Mouse (Mus musculus) natural killer cell, adult 2 months (primary cell): ENCODE results near the gene Elovl5.
A peak's percentile ranks its signal among the peaks of the same experiment; 100 is the strongest.

ENCODE experiments used
- DNase-seq, 2 experiments: peaks; one replicate each; pipeline ENCODE4 v3.0.0; 2022; ENCODE audit warnings: low spot score in 2 of 2

Gene Elovl5

DNA sequence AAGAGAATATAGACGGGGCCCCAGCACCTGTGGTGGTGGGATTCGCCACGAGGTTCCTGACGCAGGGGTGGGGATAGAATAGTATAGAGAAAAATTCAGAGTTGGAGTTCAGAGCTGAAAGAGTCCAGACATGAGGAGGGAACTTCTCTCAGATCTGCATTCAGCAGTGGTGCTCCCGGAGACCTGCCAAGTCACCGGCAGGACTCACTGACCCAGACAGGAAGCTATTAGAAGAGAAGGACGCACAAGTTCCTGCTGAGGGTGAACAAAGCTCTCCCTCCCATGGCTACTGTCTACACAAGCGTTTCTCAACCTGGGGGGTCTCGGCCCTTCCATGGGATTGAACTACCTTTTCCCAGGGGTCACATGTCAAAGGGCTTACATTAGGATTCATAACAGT is 78.1 kb downstream of the Elovl5 start:
- DNase-seq: no peak

DNA sequence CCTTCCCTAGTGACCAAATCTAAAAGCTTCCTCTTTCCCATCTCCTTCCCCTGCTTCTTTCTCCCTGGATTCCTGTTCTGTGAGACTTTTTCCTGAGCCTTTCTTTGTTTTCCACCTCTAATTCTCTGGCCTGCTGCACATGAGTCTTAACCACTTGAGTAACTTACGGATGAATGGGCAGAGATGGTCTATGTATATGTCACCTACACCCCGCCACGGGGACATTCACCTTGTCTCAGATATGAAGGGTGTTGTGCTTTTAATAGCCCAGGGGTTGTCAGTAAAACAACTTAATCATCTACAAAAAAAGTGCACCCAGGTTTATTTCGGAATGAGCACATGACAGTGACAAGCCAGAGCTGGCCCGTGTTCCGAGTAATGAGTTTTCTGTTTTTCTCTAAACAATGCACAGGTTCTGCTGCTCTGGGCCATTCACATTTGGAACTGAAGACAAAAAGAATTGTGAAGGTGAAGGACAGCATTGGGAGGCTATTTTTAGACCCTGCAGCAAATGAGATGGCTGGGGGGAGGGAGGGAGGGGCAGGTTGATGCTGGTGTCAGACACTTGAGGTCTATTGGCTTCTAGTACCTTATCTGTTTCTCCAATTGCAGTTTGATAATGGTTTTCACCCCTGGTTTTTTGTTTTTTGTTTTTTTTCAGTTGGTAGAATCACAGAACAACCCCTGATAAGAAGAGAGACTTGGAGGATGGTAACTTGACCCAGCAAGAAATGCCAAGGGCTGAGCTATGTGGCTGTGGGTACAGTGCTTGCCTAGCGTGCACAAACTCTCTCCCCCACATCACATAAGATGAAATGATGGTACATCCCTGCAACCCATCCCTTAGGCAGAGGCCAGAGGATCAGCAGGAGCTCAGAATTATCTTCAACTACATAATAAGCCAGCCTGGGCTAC is 83.7 kb downstream of the Elovl5 start:
- no peak for DNase-seq

DNA sequence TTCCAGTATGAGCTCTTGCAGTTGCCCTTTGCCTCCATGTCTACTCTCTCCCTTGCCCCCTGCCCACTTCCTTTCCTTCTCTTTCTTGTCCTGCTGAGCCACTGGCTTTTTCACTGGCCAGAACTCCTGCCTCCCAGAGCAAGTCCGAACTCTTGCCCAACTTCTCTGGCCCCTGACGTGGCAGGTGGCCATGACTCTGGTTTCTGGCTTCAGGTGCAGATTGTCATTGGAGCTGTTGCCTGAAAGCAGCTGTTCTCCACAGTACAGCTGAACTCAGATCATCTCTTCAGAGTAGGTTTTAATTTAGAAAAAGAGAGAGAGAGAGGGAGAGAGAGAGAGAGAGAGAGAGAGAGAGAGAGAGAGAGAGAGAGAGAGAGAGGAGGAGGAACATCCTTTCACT is 86.1 kb downstream of the Elovl5 start:
- no peak for DNase-seq

DNA sequence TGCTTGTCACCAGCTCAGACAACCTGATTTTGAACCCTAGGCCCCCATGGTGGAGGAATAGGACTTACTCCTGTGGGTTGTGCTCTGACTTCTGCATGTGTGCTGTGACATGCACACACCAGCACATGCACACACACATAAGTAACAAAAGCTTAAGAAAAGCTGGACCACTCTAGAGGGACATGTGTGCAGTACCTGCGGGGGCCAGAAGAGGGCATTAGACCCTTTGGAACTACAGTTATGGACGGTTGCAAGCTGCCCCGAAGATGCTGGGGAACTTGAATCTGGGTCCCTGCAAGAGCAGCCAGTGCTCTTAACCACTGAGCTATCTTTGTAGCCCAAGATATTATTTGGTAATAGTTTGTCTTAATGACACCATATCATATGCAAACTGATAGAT is 88.3 kb downstream of the Elovl5 start:
- peak in 1 of 2 experiments; percentile 38 for DNase-seq

DNA sequence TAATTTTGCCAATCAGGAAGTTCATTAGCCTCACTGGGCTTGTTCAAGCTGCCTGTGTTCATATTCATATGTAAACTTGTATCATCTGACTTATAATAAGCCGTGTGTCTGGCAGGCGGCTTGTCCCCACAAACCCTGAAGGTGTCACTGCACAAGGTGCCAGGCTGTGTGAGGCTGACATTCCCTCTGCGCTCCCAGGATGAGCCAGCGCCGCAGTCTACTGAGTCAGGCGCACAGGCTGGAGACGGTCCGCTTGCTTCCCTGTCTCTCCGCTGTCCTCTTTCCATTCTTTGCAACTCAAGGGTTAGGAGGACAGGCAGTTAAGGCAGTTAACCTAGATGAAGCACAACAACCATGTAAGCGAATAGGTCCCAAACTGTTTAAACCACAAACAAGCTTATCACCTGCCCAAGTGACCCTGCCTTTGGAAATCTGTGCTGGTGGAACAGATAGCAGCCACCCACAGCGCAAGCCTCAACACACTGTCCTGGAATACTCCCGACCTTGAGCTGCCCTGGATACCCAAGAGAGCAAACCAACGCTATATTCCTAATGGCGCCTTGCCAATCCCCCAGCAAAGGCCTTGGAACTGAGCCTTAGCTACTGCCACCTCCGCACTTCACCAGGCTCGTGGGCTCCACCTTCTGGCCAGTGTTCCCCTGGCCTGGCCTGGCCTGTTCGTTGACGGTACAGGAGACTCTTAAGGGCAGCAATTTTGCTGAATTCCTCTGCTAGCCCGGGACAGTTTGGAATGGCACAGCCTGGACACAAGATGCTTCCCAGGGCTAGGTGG is 89.2 kb downstream of the Elovl5 start:
- peak; percentile 39 to 71 for DNase-seq

DNA sequence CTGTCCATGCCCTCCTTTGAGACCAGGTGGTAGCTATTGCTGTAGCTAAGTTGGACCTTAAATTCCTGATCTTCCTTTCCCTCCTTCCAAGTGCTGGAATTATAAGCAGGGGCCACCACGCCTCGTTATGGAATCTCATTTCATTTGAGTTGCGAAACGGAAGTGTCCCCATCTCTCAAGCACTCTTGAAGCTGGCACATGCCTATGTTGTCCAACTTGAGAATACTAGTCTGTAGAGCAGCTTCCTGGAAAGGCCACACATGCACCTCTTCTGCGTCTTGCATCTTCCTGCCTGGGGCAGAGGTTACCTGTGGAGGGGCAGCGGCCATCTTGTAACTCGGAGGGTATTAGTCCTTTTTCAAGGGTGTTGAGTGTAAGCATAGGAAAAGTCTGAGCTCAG is 92.2 kb downstream of the Elovl5 start:
- DNase-seq: no peak

DNA sequence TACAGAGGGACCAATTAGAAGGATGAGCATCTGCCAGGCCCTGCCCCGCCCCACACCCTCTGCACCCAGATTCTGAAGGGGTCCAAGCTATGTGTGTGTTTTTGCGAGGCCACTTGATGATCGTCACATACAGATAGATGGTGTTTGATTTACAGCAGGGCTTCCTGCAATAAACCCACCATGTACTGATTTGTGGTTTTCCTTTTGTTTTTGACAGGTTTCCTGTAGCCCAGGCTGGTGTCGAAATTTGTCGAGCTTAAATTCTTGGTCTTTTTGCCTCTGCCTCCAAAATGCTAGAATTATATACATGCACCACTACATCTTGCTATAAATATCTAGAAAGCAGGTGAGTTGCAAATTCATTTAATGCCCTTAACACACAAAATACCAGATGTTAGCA is 93.0 kb downstream of the Elovl5 start:
- DNase-seq: peak in 1 of 2 experiments; percentile 16

DNA sequence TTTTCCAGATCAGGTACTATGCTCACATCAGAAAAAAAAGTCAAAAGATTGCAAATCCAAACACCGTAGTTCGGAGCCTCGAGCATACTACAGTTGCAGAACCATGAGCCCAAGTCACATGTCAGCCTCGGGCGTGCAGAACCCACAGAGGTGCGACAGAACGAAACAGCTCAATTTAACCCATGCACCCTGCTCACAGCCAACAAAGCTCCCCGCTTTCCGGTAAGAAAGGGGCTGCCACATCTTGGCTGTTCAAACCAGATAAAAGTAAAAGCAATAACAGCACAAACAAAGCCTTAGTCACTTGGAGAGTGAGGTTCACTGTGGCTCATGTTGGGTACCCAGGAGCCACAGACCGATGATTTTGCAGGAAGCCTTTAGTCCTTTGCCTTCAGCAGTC is 93.5 kb downstream of the Elovl5 start:
- DNase-seq: peak; percentile 18 to 21

DNA sequence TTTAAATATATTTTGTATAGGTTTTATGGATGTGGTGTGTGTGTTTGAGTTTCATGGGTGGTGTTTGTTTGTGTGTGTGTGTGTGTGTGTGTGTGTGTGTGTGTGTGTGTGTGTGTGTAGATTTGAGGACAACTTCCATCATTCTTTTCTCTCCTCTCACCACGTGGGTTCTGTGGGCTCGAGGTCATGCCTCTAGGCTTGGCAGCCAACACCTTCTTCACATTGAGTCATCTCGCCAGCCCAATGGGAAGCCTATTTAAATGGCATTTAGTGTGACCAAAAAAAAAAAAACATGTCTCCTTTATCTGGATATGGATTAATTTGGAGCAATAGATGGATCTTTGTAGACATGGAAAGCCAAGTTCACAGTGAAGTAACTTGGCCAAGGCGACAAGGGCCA is 94.9 kb downstream of the Elovl5 start:
- DNase-seq: no peak

DNA sequence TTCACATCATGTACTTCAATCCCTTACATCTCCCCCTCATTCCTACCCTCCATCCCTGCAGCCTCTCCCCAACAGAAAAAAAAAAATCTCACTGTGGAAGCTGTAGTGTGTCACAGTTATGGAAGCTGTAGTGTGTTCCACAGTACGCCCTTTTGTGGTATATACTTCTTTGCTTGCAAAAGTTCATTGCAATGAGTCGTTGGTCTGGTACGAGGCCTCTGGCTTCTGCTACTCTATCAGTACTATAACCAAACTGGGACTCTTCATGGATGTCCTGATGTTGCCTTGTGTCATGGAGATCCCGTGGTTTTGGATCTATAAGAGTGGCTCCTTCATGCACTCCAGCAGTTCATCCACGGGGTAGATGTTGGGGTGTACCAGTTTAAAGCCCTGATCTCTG is 95.5 kb downstream of the Elovl5 start:
- no peak for DNase-seq

DNA sequence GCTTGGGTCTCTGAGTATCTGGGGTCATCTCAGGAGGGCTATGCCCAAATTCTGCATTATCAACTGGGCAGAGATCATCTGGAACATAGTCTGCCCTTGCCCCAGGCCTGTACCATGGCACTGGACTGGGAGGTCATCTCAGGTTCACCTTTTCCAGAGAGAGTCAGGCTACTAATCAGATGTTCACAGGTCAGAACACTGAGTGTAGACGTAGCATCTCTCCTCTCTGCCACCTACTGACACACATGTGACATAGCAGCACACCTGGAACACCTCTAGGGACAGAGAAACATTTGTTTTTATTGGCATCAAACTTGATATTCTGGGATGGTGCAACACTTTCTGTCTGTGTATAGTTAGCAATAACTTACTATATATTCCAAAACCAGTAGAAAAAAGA is 96.6 kb downstream of the Elovl5 start:
- DNase-seq: no peak

DNA sequence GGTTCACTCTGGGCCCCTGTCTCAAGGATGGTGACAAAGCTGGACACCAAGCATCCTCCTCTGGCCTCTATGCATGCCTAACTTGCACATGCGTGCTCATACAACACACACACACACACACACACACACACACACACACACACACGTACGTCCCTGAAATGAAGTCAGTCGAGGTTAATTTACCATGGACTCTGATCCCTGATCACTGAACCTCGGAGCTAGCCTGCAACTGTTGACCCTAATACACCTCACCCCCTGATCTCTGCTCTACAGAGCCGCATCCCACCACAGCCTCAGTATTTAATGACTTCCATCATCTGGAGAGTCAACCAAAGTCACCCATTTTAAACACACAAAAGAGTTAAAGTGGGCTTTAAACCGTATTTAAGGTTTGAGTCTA is 98.7 kb downstream of the Elovl5 start:
- no peak for DNase-seq

DNA sequence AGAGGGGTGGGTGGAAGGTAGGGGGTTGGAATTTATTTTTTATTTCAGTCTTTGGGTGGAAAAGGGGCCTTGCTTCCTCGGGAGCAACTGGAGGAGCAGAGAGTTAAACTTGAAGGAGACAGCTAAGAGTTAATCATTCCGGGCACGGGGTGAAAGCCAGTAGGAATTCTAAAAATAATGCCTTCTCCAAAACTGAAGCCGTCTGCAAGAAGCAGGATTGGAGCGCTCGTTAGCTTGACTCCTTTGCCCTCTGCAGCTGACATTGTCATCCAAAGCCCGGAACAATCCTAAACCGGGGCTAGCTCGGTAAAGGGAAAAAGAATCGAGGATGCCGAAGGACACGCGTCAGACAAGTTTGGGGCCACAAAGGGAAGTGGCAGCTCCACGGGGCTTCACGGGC is 99.1 kb downstream of the Elovl5 start:
- no peak for DNase-seq

DNA sequence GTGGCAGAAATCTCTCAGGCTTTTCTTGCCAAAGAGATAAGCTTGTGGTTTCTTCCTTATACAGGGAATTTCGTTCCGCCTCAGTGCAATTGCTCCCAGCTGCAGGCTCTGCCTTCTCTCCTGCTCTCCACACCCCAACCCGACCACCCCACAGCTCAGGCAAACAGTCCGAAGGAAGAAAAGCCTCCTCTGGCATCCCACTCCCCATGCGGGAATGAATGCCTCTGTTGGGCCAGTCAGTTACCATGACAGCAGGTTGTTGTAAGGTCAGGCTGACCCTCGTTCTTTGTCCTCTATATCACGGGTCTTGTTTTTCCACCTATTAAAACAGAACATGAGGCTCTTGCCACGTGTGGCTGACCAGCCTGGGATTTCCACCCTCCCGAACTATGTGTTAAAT is 104.1 kb downstream of the Elovl5 start:
- DNase-seq: no peak

DNA sequence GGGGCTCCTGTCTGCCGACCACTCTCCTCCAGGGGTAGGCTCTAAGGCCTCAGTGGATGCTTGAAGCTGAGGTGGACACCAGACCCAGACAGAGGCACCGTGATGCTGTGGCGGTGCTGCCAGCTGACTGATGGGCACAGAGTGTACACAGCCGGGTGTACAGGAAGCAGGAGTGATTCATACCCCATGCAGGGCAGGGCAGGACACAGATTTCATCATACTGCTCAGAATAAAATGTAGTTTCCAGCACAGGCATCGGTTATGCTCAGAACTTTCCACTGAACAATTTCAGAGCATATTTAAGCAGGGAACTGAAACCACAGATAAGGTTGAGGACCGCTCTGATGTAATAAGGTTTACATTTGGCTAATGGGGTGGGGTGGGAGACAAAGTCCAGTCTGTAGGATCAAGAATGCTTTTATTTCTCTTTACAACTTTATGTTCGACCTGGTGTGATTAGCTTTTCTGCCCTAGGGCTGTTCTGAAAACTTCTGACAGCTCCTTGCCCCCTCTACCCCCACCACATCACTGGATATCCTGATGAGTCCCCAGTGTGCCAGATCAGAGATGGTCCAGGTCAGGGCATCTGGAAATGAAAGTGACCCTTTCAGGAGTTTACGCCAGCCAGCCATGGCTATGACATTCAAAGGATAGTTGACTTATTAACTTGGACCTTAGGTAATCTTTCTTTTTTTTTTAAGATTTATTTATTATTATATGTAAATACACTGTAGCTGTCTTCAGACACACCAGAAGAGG is 105.2 kb downstream of the Elovl5 start:
- no peak for DNase-seq

DNA sequence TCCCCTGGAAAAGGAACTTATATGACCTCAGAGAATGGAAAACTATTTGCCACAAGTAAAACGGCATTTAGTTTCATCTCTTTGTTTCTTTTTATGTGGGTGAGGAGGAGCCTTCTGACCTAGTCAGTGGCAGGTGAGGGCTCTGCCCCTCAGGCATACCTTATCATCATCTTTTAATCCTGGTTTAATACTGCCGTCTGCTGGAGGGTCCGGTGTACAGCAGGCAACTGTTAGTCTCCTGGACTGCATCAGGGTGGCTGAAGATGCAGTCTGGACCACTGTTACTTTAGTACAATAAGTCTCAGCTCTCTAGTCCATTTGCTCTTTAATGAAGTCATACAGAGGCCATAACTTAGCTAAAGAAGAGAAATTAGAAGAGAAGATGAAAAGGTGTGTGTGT is 107.7 kb downstream of the Elovl5 start:
- peak in 1 of 2 experiments; percentile 54 for DNase-seq

DNA sequence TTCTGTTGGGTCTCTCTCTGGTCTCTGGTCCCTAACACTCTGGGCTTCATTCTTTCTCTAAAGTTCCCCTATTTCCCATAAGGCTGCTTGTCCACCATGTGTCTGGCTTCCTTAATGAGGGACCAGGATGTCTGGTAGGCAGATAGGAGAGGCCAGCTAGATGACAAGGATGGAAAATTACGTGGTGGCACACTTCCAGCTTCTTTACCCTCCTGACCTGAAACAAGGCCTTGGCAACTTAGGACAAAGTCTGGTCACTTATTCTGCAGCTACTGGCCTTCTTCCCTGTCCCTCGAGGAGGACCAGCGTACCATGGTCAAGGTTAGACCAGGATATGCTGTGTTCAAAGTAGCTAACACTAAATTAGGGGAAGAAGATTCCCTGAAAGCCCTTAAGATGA is 109.9 kb downstream of the Elovl5 start:
- no peak for DNase-seq

DNA sequence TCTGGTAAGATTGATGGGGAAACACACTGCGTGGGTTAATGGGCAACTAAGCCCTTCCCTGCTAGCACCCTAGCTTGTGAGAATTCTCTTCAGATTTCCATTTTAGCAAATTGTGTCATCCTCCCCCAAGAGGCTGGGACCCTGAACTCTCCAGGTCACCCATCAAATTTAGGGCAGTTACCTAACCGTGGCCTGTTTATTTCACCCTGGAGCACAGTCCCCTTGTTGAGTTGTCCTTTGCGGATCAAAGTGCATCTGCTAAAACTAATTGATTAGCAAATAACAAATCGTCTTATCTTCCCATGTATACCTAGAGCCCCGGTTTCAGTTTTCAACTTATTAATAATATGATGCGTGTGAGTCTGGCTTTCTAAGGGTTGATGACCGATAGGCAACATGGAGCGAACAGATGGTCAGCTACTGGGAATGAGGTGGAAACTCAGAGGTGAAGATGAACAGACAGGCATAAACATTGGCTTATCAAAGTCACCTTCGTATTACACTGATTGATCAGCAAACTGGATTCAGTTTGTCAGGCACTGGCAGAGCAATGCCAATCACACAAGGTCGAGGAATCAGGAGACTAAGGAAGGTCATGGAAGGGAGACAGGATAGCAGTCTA is 113.8 kb downstream of the Elovl5 start:
- no peak for DNase-seq

DNA sequence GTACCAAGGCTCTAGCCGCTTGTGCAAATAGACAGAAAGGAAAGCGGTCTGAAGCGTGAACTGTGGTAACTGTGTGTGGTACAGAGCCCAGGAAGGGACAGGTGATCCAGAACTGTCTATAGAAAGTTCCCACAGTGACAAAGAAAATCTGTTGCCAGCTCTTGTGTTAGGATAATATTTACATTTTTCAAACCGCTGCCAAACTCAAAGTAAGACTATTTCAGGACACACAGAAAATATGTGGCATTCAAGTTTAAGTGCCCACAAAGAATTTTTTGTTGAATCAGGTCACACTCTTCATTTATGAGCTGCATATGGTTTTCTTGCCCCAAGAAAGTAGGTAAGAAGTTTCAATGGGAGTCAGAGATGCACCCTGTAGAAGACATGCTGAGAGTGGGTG is 115.8 kb downstream of the Elovl5 start:
- DNase-seq: no peak
